Mouse (Mus musculus) neural tube, embryonic 12.5 days (tissue): Measurements from ENCODE around the gene Ddx41. TPM values are rescaled to one million over a fixed set of nuclear protein-coding genes. Genes with fewer than 3 reads are reported as not detected.

Experiments used
- ATAC-seq: fragments of 200-750 bp; cut with Nextera tagmentation; 2 replicates; pipeline ENCODE4 v1.8.0; 2017; ENCODE audit warnings: low read depth, mild to moderate bottlenecking, moderate TSS enrichment, moderate library complexity; ENCODE audit not compliant: low FRiP score
- H3K27ac ChIP-seq: fragments of 300-500 bp; sonication (generic); 2 replicates; pipeline ENCODE4 v1.5.1; 2016
- H3K27me3 ChIP-seq: fragments of 300-500 bp; sonication (generic); replicated peaks from 2 replicates; pipeline ENCODE4 v1.6.1; 2016; ENCODE audit warnings: mild to moderate bottlenecking
- H3K36me3 ChIP-seq: fragments of 300-500 bp; sonication (generic); 2 replicates; pipeline ENCODE4 v1.6.1; 2016; ENCODE audit warnings: mild to moderate bottlenecking
- H3K4me1 ChIP-seq: fragments of 300-500 bp; sonication (generic); 2 replicates; pipeline ENCODE4 v1.6.1; 2016
- H3K4me2 ChIP-seq: fragments of 300-500 bp; sonication (generic); replicated peaks from 2 replicates; pipeline ENCODE4 v1.6.1; 2016; ENCODE audit warnings: mild to moderate bottlenecking
- H3K4me3 ChIP-seq: fragments of 300-500 bp; sonication (generic); 2 replicates; pipeline ENCODE4 v1.5.1; 2016
- H3K9ac ChIP-seq: fragments of 300-500 bp; sonication (generic); 2 replicates; pipeline ENCODE4 v1.6.1; 2016; ENCODE audit warnings: mild to moderate bottlenecking
- H3K9me3 ChIP-seq: fragments of 300-500 bp; sonication (generic); 2 replicates; pipeline ENCODE4 v1.6.1; 2016; ENCODE audit warnings: mild to moderate bottlenecking
- WGBS: fragments of 180-500 bp; shearing (Covaris S2); methylation state at CpG from one replicate; pipeline ENCODE4 v1.1.7; 2016; 5-methylcytosine and 5-hydroxymethylcytosine counted together
- polyA plus RNA-seq: library from polyadenylated mRNA; unstranded; fragments of >200 nt; fragmentation: Nextera tagmentation; extraction: Ambion mirVana; gene quantifications from 2 replicates; pipeline ENCODE4 v1.2.1, GENCODE M21; 2016

The Ddx41 gene
- polyA plus RNA-seq, 1 experiment from 2014 or later, result 64.4 TPM

DNA sequence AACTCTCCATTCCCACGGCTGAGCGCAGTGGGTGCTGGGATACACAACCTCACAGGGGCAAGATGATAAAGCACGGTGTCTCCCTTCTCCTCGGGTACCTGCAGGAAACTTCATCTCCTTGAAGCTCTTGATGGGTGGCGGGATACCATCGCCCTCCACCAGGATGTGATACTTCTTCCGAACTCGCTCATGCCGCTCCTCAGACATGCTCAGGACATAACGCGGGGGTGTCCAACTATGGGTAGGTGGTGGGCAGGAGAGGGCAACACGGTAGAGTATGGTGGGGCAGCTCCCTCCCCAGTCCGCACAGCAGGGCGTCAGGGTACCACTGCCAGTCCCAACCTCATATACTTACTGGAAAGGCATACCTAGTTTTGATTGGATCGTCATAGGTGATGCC, 1.3 kb downstream of the Ddx41 start:
- peaks cover 64% of the 10 kb centered on the region for H3K36me3 ChIP-seq
- no peaks in the 10 kb centered on the region for H3K9me3 ChIP-seq
- no peaks in the 10 kb centered on the region for H3K27me3 ChIP-seq
- peak overlapping the region; percentile 83; the same call in 1 of the 2 replicates for H3K9ac ChIP-seq
- no peak for ATAC-seq
- H3K4me1 ChIP-seq, result peaks cover 13% of the 10 kb centered on the region
- WGBS, result 93% methylated on average over 15 of the region's 15 CpGs
- H3K4me2 ChIP-seq, result peak overlapping the region; percentile 97
- H3K27ac ChIP-seq, result no peak overlapping the region
- H3K4me3 ChIP-seq, result peak overlapping the region; percentile 83; the same call in 1 of the 2 replicates

DNA sequence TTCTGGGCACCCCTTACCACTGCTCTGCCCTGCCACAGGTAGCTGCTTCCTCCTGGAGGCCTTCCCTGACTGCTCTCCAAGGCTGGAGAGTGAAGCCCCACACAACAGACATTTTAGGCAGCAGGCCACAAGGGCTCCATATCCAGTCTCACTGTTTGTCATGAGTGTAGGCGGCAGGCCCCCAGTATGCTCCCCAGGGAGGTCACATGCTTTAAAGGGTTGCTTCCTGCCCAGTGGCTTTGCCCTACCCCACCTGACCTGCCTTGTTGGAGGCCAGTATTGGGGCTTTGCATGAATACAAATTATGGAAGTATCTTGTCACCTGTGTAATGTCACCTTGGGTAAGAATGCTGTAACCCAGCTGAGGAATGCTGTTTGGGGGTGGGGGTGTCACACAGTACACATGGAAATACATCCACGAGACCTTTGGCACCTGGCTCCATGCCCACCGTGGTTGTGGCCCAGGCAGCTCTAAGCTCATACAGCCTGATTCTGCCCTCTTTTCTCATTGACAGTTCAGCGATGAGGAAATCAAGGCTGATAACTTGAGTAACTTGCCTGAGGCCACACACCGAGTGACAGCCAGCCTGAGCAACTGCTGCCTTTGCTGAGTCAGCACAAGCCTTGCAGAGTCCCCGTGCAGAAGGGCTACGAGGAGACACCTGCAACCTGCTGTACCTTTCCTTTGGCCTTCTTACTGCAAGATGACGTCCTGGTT, 7.1 kb downstream of the Ddx41 start, which contains the start of gene Dok3:
Gene Dok3, minus strand, starts transcription at position 99 of the 718 bp plus-strand sequence.
- peaks cover 54% of the 10 kb centered on the region for H3K36me3 ChIP-seq
- H3K27ac ChIP-seq, result no peak within 1 kb of the TSS
- WGBS, result 90% methylated on average over 8 of the region's 8 CpGs
- no peaks in the 10 kb centered on the region for H3K9me3 ChIP-seq
- no peak within 1 kb of the TSS for H3K9ac ChIP-seq
- no peak within 1 kb of the TSS for H3K4me3 ChIP-seq
- ATAC-seq, result no peak
- no peaks in the 10 kb centered on the region for H3K4me1 ChIP-seq
- no peak within 1 kb of the TSS for H3K4me2 ChIP-seq
- no peaks in the 10 kb centered on the region for H3K27me3 ChIP-seq

DNA sequence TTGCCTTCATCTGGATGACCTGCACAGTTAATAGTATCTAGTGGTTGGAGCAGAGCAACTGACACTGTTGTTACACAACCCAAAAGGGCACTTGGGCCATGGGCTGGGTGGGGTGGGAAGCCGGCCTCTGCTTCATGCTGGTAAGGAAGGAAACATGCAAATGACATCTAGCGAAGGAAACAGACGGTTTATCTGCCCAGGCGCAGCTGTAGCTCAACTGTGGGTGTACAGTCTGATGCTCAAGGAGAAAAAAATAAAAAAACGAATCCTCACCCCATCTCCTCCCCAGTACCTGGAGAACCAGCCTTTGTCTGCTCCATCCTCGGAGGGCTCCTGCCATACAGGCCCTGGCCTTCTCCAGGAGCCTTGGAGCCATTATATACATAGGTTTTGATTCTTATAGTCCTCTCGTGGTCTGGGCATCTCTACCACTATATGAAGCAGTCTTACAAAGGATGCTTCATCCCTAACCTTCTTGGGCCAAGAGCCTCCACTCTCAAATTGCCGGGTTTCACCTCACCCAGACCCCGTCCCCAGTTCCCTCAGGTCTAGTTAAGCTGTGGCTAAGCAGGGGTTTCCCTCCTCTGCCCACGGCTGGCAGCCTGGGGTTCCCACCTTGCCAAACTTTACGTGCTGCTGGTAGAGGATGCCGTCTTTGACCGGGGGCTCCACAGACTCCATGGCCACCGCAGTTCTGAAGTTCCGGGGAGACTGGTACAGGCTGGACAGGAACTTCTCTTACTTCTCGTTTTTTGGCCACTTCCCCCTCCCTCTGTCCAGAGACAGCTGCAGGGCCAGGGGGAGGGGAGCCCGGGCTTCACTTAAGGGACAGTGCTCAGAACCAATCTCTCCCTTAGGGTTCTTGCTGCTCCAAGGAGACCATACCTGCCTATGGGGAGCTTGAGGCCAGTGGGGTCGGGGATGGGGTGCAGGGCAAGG, 8.4 kb downstream of the Ddx41 start:
- WGBS, result 82% methylated on average over 18 of the region's 18 CpGs
- no peak overlapping the region for H3K4me3 ChIP-seq
- ATAC-seq, result no peak

DNA sequence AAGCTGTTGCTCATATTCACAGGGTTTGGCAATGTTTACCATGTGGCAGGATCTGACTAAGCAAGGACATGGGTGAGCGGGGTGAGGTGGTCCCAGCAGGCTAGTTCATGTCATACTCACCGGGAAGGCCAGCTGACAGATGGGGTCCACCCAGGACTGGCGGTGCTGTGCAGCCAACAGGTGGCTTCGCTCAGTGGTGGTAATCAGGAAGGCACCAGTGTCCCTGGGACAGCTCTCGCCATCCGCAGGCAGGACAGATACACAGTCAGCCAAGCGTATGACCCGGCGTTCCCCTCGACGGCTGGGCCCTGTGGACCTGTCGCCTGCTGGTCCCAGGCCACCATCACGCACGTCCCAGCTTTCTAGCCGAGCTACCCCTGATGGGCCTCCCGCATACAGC, 9.2 kb downstream of the Ddx41 start:
- no peak overlapping the region for H3K9ac ChIP-seq
- no peaks in the 10 kb centered on the region for H3K4me1 ChIP-seq
- 87% methylated on average over 16 of the region's 16 CpGs for WGBS
- H3K4me2 ChIP-seq, result no peak overlapping the region
- no peaks in the 10 kb centered on the region for H3K9me3 ChIP-seq
- no peak overlapping the region for H3K4me3 ChIP-seq
- H3K36me3 ChIP-seq, result peaks cover 34% of the 10 kb centered on the region
- ATAC-seq, result no peak
- H3K27ac ChIP-seq, result no peak overlapping the region
- H3K27me3 ChIP-seq, result no peaks in the 10 kb centered on the region

More for the DNA sequence above, 8.4 kb downstream of the Ddx41 start:
- Histone ChIP-seq H3K9ac (no peak overlapping the region), H3K9me3 (no peaks in the 10 kb centered on the region), H3K4me2 (no peak overlapping the region), H3K4me1 (no peaks in the 10 kb centered on the region), H3K27ac (no peak overlapping the region), H3K27me3 (no peaks in the 10 kb centered on the region), H3K36me3 (peaks cover 41% of the 10 kb centered on the region)

DNA sequence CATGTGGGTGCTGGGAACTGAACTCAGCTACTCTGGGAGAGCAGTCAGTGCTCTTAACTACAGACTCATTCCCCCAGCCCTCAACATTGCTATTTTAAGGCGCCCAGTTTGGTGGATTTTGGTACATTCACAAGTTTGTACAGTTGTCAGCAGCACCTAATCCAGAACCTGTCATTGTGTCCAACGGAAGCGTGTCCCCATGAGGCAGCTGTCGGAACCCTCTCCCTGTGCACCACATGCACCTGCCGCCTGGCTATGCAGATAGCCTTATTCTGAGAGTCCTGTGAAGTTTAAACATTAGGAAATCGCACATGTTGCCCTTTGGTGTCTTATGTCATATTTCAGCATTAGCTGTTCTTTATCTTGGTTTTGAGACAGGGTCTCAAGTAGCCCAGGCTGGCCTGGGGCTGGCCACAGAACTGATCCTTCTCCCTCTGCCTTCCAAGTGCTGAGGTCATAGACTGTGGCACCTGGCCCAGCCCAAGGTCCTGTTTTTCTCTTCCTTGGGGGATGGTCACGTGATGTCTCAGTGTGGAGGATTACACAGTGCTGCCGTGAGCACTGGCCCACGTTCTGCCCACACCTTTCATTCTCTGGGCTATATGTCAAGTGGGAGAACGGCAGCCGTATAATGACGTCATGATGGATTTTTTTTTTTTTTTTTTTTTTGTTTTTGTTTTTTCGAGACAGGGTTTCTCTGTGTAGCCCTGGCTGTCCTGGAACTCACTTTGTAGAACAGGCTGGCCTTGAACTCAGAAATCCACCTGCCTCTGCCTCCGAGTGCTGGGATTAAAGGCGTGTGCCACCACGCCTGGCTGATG, 10.5 kb downstream of the Ddx41 start:
- Histone ChIP-seq H3K4me3 (no peak overlapping the region), H3K27me3 (no peaks in the 10 kb centered on the region), H3K9me3 (no peaks in the 10 kb centered on the region), H3K27ac (no peak overlapping the region), H3K4me2 (no peak overlapping the region), H3K9ac (no peak overlapping the region), H3K36me3 (peaks cover 21% of the 10 kb centered on the region), H3K4me1 (no peaks in the 10 kb centered on the region)
- 81% methylated on average over 16 of the region's 16 CpGs for WGBS
- no peak for ATAC-seq

DNA sequence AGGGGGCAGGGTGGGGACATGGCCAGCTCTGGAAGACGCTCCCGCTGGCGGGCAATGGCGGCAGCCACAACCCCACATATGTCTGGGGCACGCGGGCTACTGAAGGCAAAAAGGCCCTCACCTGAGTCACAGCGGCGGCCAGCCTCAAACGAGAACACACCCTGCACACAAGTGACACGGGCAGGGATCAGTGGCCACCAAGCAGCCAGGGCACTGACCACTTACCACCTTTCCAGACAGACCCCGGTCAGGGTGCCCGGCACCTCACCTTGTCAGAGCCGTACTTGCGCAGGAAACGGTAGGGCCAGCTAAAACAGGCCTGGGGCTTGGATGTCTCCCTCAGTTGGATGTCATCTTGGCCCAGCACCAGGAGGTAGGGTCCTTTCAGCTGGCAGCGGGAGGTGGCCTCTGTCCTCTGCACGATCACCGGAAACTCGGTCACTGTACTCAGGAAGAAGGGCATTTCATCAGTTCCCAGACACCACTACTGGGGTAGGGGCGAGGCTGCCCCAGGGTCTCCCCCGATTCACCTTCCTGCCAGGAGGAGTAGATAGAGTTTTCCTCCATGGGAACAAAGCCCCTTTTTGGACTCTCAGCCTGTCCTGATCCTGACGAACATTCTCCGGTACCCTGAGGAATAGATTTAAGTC, 12.4 kb downstream of the Ddx41 start:
- Histone ChIP-seq H3K9ac (no peak overlapping the region), H3K27ac (no peak overlapping the region)
- ATAC-seq, result no peak

DNA sequence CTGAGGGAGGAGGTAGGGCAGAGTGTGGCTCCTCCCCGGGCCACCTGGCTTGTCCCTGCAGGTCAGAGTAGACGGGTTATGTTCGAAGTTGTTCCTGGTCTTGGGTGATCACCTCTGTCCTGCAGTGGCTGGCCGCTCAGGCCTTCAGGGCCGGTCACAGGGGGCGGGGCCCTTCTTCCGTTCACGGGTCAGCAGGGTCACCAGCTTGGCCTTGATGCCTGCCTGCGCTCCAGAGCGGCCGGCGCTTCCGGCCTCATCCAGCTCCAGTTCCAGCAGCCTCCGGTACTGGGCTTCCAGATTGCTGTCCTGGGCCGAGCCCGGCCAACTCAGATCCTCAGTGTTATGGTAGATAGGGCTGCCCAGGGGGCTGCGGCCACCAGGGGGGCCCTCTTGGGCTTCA, 13.2 kb downstream of the Ddx41 start:
- Histone ChIP-seq H3K36me3 (no peaks in the 10 kb centered on the region), H3K4me3 (no peak overlapping the region), H3K27ac (no peak overlapping the region), H3K4me2 (no peak overlapping the region), H3K27me3 (no peaks in the 10 kb centered on the region), H3K9ac (no peak overlapping the region), H3K9me3 (0 out of 2 replicates have a peak, but pooled peaks cover 2% of the 10 kb centered on the region), H3K4me1 (no peaks in the 10 kb centered on the region)
- ATAC-seq, result no peak
- WGBS, result 75% methylated on average over 17 of the region's 17 CpGs

More for the DNA sequence above, 12.4 kb downstream of the Ddx41 start:
- no peak overlapping the region for H3K4me2 ChIP-seq
- 0 out of 2 replicates have a peak, but pooled peaks cover 2% of the 10 kb centered on the region for H3K9me3 ChIP-seq
- H3K27me3 ChIP-seq, result no peaks in the 10 kb centered on the region
- H3K4me1 ChIP-seq, result no peaks in the 10 kb centered on the region
- H3K4me3 ChIP-seq, result no peak overlapping the region
- peaks cover 4% of the 10 kb centered on the region for H3K36me3 ChIP-seq
- 93% methylated on average over 23 of the region's 23 CpGs for WGBS

DNA sequence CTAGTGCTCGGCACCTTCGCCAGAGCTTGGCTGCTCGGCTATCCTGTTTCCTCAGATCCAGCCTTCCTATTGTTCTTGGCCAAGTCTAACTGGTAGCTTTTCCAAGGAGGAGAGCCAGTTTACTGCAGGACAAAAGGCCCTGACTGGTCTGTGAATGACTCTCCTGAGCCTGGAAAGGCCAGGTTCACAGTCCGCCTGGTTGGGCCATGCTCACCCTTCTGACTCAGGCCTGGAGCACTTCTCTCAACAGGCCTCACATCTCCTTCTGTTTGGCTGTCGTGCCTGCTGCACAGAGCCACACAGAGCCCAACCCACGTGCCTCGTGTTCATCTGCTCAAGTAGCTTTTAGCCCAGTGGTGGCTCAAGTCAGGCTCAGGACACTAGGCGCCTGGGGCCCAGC, 13.7 kb downstream of the Ddx41 start:
- no peaks in the 10 kb centered on the region for H3K36me3 ChIP-seq
- WGBS, result 61% methylated on average over 8 of the region's 8 CpGs
- no peak overlapping the region for H3K4me3 ChIP-seq
- H3K9me3 ChIP-seq, result 0 out of 2 replicates have a peak, but pooled peaks cover 2% of the 10 kb centered on the region
- H3K27ac ChIP-seq, result no peak overlapping the region
- H3K27me3 ChIP-seq, result no peaks in the 10 kb centered on the region
- H3K4me2 ChIP-seq, result no peak overlapping the region
- no peak overlapping the region for H3K9ac ChIP-seq
- ATAC-seq, result no peak
- H3K4me1 ChIP-seq, result no peaks in the 10 kb centered on the region

DNA sequence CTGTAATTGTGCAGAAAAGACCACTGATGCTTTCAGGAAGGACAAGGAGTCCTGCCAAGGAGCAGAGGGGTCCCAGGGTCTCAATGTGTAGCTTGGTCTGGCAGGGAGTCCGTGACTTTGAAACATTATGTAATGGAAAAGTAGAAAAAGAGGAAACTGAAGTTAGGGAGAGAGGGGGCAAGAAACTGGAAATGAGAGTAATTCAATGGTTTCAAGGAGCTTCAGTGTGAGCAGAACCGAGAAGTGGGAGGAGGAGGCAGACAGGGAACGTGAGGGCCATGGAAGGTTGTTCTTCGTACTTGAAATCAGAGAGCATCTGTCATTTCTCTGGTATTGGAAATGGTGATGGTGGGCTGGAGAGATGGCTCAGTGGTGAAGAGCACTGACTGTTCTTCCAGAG, 16.9 kb downstream of the Ddx41 start:
- Histone ChIP-seq H3K4me3 (no peak overlapping the region), H3K27me3 (no peaks in the 10 kb centered on the region), H3K4me2 (no peak overlapping the region), H3K27ac (no peak overlapping the region), H3K36me3 (no peaks in the 10 kb centered on the region), H3K9me3 (0 out of 2 replicates have a peak, but pooled peaks cover 2% of the 10 kb centered on the region), H3K9ac (no peak overlapping the region), H3K4me1 (no peaks in the 10 kb centered on the region)
- WGBS, result 84% methylated on average over 4 of the region's 4 CpGs
- ATAC-seq, result no peak

DNA sequence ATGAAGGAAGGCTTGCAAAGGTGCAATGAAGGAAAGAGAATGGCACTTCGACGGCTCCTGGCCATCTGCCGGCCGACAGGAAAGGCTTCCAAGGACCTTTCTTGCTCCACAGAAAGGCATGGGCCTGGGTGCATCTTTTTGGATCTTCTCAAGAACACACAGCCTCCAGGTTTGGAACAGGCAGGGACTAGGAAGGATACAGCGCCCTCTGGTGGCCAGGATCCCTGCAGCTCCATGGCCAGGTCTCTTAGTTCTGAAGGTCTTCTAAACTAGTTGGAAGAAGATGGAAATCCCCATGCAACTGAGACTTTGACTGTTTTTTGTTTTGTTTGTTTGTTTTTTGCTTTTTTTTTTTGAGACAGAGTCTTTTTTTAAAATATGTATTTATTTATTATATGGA, 19.5 kb downstream of the Ddx41 start:
- Histone ChIP-seq H3K4me2 (no peak overlapping the region), H3K9me3 (0 out of 2 replicates have a peak, but pooled peaks cover 2% of the 10 kb centered on the region), H3K27me3 (no peaks in the 10 kb centered on the region), H3K36me3 (no peaks in the 10 kb centered on the region), H3K4me3 (no peak overlapping the region), H3K9ac (no peak overlapping the region), H3K4me1 (peaks cover 8% of the 10 kb centered on the region), H3K27ac (no peak overlapping the region)
- no peak for ATAC-seq
- WGBS, result 10% methylated on average over 5 of the region's 5 CpGs

DNA sequence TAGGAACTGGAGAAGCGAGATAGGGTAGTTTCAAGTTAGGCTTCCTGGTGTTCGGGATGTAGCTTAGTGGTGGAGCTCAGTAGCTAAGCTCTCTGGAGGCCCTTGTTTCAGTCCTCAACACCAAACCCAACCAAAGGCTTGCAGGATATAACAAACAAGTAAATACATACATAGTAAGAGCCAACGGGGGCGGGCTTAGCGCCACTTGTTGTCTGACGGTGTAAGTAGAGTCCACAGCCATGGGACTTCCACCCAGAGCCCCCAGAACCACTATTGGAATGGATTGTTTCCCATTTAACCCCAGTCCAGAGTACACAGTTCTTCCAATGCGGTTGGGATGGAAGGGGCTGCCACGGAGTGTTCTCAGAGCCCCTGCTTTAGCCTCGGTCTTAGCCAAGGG, 22.6 kb downstream of the Ddx41 start:
- Histone ChIP-seq H3K27me3 (no peaks in the 10 kb centered on the region), H3K27ac (no peak overlapping the region), H3K36me3 (peaks cover 4% of the 10 kb centered on the region), H3K4me2 (peak overlapping the region; percentile 84), H3K9ac (no peak overlapping the region), H3K9me3 (no peaks in the 10 kb centered on the region), H3K4me1 (peaks cover 27% of the 10 kb centered on the region), H3K4me3 (no peak overlapping the region)
- WGBS, result 36% methylated on average over 9 of the region's 9 CpGs
- no peak for ATAC-seq
